In the genomic region with DNA sequence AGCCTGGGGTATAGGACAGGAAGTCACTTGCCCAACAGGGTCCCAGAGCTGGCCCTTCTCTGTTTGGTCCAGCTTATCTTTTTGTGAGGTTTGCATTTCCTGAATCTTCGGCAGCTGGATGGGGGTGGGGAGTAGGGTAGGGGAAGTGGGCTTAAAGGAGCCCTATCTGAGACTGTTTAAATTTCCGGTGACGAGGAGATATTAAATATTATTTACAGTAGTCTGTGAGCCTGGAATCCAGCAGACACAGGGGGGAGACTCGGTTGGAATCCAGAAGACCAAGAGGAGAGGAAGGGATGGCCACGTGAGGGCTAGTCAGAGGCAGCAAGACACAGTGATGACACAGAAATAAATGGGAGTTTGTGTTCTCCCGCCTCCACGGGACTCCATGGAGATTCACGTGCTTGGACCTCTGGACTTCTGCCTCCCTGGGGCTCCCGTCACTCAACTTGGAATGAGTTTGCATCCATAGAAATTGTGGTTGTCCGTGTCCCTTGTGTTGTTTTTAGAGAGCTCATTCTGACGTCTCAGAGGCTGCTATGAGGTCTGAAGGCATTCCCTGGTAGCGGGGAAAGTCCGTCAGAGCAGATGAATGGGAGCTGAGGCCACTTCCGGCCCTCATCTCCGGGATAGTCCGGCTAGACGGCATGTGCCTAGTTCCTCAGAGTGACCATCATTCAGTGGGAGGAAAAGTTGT, we compare ENCODE assay signal across 9 mouse cellular contexts.
DNase-seq lines count a peak whose midpoint lies in the region; ATAC-seq and TF ChIP-seq lines count a peak whose summit lies in the region.
"Had no signal": no experiment of that assay in that cellular context is flagged by ENCODE, and none has a peak within 500 bp of the region (broad histone marks: within the 10 kb centered on the region; RNA-seq: fewer than 3 reads in every experiment).

No protein-coding gene starts in this region.

- no peak; the same call in 1 of the 2 replicates for TF ChIP-seq EP300 in liver, postnatal 0 days (IDR thresholded peaks at IDR 0.05; ENCODE audit: low read depth)

- H3K36me3 ChIP-seq in G1E (replicated peaks): no peaks in the 10 kb centered on the region
- 0 out of 2 replicates have a peak, but pooled peaks cover 7% of the 10 kb centered on the region for H3K36me3 ChIP-seq in embryonic facial prominence, embryonic 12.5 days
- no peaks in the 10 kb centered on the region for H3K36me3 ChIP-seq in intestine, embryonic 16.5 days (ENCODE audit: control insufficient read depth, insufficient read depth, low read length)
- no peaks in the 10 kb centered on the region for H3K36me3 ChIP-seq in liver, postnatal 0 days (replicated peaks; ENCODE audit: insufficient read depth, low read length)

- peak; percentile 58 for ATAC-seq in G1E (ENCODE audit: extremely low read depth, insufficient number of reproducible peaks, low FRiP score, poor library complexity, severe bottlenecking)
- ATAC-seq in embryonic facial prominence, embryonic 12.5 days (ENCODE audit: insufficient number of reproducible peaks, insufficient read depth, low FRiP score, low TSS enrichment): no peak
- ATAC-seq in intestine, embryonic 16.5 days: 0 out of 2 replicates have a peak, but pooled peaks have one; percentile 27
- peak; percentile 59 for ATAC-seq in liver, postnatal 0 days

- H3K9me3 ChIP-seq in G1E (replicated peaks): no peaks in the 10 kb centered on the region
- no peaks in the 10 kb centered on the region for H3K9me3 ChIP-seq in embryonic facial prominence, embryonic 12.5 days
- H3K9me3 ChIP-seq in intestine, embryonic 16.5 days (ENCODE audit: control insufficient read depth, low read length): no peaks in the 10 kb centered on the region
- no peaks in the 10 kb centered on the region for H3K9me3 ChIP-seq in liver, postnatal 0 days (ENCODE audit: low read length)
- H3K9me3 ChIP-seq: limb, embryonic 13.5 days had no signal

- no peak overlapping the region for H3K9ac ChIP-seq in embryonic facial prominence, embryonic 12.5 days
- H3K9ac ChIP-seq in intestine, embryonic 16.5 days (ENCODE audit: low read depth, low read length): no peak overlapping the region
- H3K9ac ChIP-seq in liver, postnatal 0 days (replicated peaks): no peak overlapping the region
- H3K9ac ChIP-seq: limb, embryonic 13.5 days had no signal

- no peak overlapping the region for H3K4me2 ChIP-seq in embryonic facial prominence, embryonic 12.5 days (replicated peaks)
- H3K4me2 ChIP-seq in intestine, embryonic 16.5 days (ENCODE audit: low read depth, low read length): 0 out of 2 replicates have a peak overlapping the region, but pooled peaks have one; percentile 2
- peak overlapping the region; percentile 52 for H3K4me2 ChIP-seq in liver, postnatal 0 days (ENCODE audit: low read depth, low read length)
- H3K4me2 ChIP-seq: limb, embryonic 13.5 days had no signal

- no peak for TF ChIP-seq CTCF in G1E (IDR thresholded peaks at IDR 0.05; ENCODE audit: low read depth, low read length)
- TF ChIP-seq CTCF in liver, postnatal 0 days (IDR thresholded peaks at IDR 0.05; ENCODE audit: low read depth): no peak

- 69% methylated on average over 17 of the region's 17 CpGs for WGBS in embryonic facial prominence, embryonic 12.5 days
- 37% methylated on average over 17 of the region's 17 CpGs for WGBS in intestine, embryonic 16.5 days
- 21% methylated on average over 17 of the region's 17 CpGs for WGBS in liver, postnatal 0 days (ENCODE audit: insufficient replicate concordance)

- 0 out of 2 replicates have a peak, but pooled peaks cover 2% of the 10 kb centered on the region for H3K4me1 ChIP-seq in G1E (ENCODE audit: insufficient read depth, low read depth, low read length)
- H3K4me1 ChIP-seq in embryonic facial prominence, embryonic 12.5 days: peaks cover 22% of the 10 kb centered on the region
- peaks cover 32% of the 10 kb centered on the region for H3K4me1 ChIP-seq in intestine, embryonic 16.5 days (ENCODE audit: control insufficient read depth, insufficient read depth, low read length)
- peaks cover 14% of the 10 kb centered on the region for H3K4me1 ChIP-seq in liver, postnatal 0 days (ENCODE audit: insufficient read depth)

- no peak for DNase-seq in G1E (ENCODE audit: low spot score)
- DNase-seq in liver, postnatal 0 days: peak; percentile 39
- DNase-seq in right cerebral cortex, adult 18-20 months: no peak
- no peak for DNase-seq in ovary, adult 18-20 months (ENCODE audit: low spot score)
- no peak for DNase-seq in embryo, embryonic 10.5 days (ENCODE audit: low spot score)
- DNase-seq in thymus, postnatal 4 days: no peak

- no peak overlapping the region for H3K4me3 ChIP-seq in G1E (ENCODE audit: low read depth, low read length)
- no peak overlapping the region for H3K4me3 ChIP-seq in embryonic facial prominence, embryonic 12.5 days
- H3K4me3 ChIP-seq in intestine, embryonic 16.5 days (ENCODE audit: low read length): no peak overlapping the region
- no peak overlapping the region for H3K4me3 ChIP-seq in liver, postnatal 0 days (ENCODE audit: low read depth, low read length)
- H3K4me3 ChIP-seq: limb, embryonic 13.5 days had no signal

- 0 out of 2 replicates have a peak, but pooled peaks cover 2% of the 10 kb centered on the region for H3K27me3 ChIP-seq in G1E (ENCODE audit: insufficient read depth, low read length)
- H3K27me3 ChIP-seq in embryonic facial prominence, embryonic 12.5 days: no peaks in the 10 kb centered on the region
- no peaks in the 10 kb centered on the region for H3K27me3 ChIP-seq in intestine, embryonic 16.5 days (replicated peaks; ENCODE audit: control insufficient read depth, insufficient read depth, low read length)
- H3K27me3 ChIP-seq in liver, postnatal 0 days (ENCODE audit: insufficient read depth, low read length): no peaks in the 10 kb centered on the region
- H3K27me3 ChIP-seq: limb, embryonic 13.5 days had no signal

- peak overlapping the region; percentile 71; the same call in 1 of the 2 replicates for H3K27ac ChIP-seq in embryonic facial prominence, embryonic 12.5 days
- H3K27ac ChIP-seq in intestine, embryonic 16.5 days (ENCODE audit: low read length): peak overlapping the region; percentile 58
- peak overlapping the region; percentile 75 for H3K27ac ChIP-seq in liver, postnatal 0 days (ENCODE audit: low read depth)
- H3K27ac ChIP-seq: limb, embryonic 13.5 days had no signal
